Mouse (Mus musculus) E14TG2a.4 (cell line): ENCODE data around the gene Fry.

Experiments
- CTCF ChIP-seq: conservative IDR thresholded peaks from 2 replicates; pipeline ENCODE4 v1.5.1; 2014; ENCODE audit warnings: low read length
- NANOG ChIP-seq: IDR thresholded peaks from 2 replicates; pipeline ENCODE4 v1.6.1; 2014; ENCODE audit warnings: borderline replicate concordance, low read length, mixed read lengths
- POU5F1 ChIP-seq: IDR thresholded peaks from 2 replicates; pipeline ENCODE4 v1.6.1; 2014; ENCODE audit warnings: low read length, borderline replicate concordance

GRCm38 (mm10) chr5:150418035-150418434, 299.6 kb downstream of the Fry start:
- no peak for TF ChIP-seq CTCF
- no peak for TF ChIP-seq NANOG
- no peak for TF ChIP-seq POU5F1
